Mouse (Mus musculus) adrenal gland, postnatal 14 days (tissue): ENCODE results near the gene Prdm2. TPM values are rescaled to one million over a fixed set of nuclear protein-coding genes. Genes with fewer than 3 reads are reported as not detected.
A peak's percentile ranks its signal among the peaks of the same experiment; 100 is the strongest.

Experiments
- DNase-seq: peaks from one replicate; pipeline ENCODE4 v3.0.0; 2021; ENCODE audit warnings: mixed read lengths
- long read RNA-seq, 2 experiments: library from polyadenylated mRNA; stranded (forward); transcript quantifications; one replicate each; pipeline ENCODE4 v2.0.0; 2021
- total RNA-seq: library from RNA; stranded (reverse); gene quantifications from 2 replicates; pipeline ENCODE4 v1.2.3, GENCODE M21; 2021

Prdm2 gene
- 25.8 and 27.6 TPM in 2 replicates for total RNA-seq
- long read RNA-seq, experiment 1, partial matches to known transcripts = 2 of 5 reads
- long read RNA-seq, experiment 1, other reads (novel, unspliced or antisense) = 3 of 5 reads
- long read RNA-seq, experiment 2, partial matches to known transcripts = 0 of 3 reads
- long read RNA-seq, experiment 2, other reads (novel, unspliced or antisense) = 3 of 3 reads

DNA sequence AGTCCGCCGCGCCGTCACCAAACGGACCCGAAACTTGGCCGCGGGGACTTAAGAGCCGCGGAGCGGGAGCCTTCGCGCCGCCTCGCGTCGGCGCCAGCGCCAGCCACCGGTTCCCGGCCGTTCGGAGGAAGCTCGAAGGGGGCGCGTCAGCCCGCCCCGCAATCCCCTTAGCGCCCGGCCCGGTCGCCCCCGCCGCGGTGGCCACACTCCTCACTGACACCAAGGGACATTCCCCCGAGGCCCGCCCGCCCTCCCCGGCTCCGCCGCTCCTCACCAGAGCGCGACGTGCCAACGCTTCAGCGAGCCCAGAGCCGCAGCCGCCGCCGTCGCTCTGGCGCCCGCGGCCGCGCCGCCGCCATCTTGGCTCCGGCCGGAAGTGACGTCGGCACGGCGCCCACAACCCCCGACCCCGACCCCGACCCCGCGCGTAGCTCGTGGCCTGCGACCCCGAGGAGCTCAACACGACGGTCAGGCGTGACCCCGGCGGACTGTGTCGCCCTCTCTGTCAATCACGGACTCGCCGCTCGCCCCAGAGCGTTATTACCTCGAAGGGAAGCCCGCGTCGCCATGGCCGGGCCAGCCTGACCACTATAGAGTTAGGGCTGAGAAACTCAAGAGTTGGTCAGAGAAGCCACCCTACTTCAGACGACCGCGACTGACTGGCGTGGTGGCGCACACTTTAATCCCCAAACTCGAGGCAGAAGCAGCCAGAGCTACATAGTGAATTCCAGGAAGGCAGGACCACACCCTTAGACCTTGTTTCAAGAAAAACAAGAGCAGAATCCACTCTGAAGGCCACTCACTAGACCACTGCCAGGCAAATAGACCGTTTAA, at the start of gene Prdm2:
Prdm2 (minus strand) TSS at position 655 of the 834 bp plus-strand sequence.
- peak; percentile 70 for DNase-seq

DNA sequence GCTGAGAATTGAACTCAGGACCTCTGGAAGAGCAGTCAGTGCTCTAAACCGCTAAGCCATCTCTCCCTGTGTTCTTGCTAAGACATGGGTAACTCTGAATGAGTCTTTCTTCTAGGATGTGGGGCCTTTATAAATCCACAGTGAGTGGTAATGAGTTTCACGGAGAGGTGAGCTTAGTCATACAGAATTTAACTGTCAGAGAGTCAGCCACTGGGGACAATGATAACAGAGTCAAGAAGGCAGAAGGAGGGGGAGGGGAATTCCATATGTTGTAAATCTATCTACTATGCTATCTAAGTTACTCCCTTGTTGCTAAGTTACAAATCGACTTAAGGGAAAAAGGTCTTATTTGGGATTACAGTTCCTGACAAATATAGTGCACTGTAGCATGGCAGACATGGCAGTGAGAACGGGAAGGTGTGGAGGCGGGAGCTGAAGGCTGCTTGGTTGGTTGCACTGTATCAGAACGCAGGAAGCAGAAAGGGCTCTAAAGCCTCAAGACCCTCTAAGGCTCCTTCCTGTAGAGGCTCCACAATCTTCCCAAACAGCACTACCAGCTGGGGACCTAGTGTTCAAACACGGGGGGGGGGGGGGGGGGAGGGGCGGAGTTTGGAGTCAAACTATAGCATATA, 47.0 kb upstream of the Prdm2 start:
- no peak for DNase-seq

DNA sequence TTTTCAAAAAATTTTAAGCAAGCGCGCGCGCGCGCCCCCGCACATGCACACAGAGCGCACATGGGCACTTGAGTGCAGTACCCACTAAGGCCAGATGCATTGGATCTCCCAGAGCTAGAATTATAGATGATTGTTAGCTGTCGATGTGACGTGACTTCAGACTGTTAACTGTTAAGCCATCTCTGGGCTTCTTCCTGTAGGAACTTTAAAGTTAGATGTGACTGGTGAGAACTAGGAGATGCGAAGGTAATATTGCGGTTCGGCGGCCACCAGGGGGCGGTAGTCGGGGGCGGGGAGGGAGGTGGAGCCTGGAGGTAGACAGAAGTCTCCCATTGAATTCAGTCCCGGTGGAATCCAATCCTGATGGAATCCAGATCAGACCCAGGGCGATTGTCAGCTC, 45.7 kb upstream of the Prdm2 start:
- peak; percentile 86 for DNase-seq

DNA sequence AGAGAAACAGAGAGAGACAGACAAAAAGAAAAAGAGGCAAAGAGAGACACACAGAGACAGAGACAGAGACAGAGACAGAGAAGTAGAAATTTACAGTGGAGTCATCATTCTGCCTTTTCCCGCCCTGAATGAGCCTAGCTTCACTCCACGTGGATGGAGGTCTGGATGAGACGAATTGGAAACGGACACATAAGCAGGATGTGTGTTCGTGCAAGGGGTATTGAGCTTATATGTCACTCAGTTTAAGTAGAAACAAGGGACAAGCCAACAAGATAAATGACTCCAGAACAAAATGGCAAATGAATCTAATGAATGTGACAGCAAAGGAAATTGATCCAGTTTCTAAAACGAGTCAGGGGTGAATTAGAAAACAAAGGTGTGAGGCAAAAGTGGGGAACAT, 45.2 kb upstream of the Prdm2 start:
- no peak for DNase-seq

DNA sequence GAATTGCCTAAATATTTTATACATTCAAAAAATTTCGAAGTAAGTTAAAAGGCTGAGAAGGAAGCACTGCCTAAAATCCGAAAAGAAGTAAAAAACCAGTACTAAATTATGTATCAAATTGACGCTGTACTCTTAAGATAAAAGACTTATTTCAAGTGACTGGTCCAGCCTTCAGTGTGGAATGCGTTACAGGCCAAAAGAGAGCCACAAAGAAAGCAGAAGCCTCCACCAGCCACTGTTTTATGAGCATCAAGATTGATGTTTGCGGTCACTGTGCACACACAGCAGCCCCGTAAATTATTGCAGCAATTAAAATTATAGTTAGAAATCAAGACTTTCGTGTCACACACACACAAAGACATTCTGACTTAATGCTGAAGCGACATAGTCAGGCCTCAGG, 42.7 kb upstream of the Prdm2 start:
- DNase-seq = no peak

DNA sequence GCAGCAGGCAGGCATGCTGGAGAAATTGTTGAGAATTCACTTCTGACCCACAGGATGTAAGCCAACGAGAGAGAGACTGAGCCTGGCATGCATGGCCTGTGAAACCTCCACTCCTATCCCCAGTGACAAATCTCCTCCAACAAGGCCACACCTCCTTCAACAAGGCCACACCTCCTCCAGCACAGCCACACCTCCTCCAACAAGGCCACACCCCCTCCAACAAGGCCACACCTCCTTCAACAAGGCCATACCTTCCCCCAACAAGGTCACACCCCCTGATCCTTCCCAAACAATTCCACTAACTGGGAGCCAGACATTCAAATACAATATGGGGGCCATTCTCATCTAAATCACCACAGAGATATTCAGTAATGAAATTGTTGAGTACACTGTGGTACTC, 40.6 kb upstream of the Prdm2 start:
- DNase-seq = no peak

DNA sequence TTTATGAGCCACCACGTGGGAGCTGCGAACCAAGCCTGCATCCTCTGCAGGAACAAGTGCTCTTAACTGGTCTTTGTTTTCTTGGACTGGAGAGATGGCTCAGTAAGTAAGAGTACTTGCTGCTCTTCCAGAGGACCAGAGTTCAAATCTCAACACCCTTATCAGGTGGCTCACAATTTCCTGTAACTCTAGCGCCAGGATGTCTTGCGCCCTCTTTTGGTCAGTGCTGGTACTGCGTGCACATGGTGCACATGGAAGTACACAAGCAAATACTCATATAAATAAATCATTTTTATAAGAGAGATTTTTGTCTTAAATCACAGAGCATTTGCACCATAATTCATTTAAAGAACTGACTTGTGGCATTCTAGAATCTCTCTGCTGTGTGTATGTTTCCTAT, 35.3 kb upstream of the Prdm2 start:
- peak; percentile 21 for DNase-seq

DNA sequence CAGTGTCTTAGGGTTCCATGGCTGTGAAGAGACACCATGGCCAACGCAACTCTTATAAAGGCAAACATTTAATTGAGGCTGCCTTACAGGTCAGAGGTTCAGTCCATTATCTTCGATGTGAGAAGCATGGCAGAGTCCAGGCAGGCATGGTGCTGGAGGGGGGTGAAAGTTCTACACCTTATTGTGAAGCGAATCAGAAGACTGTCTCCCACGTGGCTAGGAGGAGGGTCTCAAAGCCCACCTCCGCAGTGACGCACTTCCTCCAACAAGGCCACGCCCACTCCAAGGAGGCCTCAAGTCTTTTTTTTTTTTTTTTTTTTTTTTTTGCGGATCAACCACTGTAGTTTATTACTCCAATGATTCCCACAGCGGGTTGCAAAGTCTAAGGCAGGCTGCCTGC, 28.5 kb upstream of the Prdm2 start:
- no peak for DNase-seq

DNA sequence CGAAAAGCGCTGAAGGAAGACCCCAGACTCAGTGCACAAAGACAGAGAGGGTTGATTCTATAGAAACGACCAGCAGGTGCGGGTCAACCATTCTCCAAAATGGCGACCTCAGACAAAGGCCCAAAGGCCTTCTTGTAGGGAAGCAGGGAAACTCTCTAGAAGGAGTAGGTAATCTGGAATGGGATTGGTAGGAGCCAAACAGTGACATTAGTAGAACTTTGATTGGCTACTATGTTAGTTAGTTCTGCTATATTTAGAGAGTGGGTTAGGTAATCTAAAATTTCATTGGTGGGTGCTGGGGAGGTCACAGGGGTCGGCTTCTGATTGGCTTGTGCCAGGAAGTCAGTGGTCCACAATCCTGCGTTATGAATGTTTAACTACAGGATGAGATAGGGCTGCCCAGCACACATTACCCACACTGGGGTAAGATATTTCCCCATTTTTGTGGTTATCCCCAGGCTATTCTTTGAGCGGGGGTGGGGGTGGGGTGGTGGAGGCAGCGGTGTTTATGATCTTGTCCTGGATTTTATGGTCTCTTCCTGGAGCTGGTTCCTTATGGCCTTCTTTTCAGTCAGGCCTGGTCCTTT, 26.9 kb upstream of the Prdm2 start:
- DNase-seq = no peak

DNA sequence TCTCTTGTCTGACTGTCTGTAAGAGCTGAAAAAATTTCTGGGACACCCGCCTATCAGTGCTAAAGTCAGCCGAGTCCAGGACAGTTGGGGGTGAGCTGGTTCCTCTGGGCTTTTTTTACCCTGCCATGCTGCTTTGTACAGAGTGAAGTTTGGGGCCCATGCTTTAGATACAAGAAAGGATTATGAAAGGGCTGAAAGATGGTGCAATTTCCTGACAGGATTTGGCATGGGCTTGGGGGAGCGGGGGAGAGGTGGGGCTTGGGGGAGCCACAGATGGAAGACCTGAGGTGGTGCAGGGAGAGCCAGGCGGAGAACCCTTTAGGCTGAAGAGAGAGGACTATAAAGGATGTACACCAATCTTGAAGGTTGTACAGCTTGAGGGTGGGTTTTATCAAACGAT, 26.3 kb upstream of the Prdm2 start:
- no peak for DNase-seq

DNA sequence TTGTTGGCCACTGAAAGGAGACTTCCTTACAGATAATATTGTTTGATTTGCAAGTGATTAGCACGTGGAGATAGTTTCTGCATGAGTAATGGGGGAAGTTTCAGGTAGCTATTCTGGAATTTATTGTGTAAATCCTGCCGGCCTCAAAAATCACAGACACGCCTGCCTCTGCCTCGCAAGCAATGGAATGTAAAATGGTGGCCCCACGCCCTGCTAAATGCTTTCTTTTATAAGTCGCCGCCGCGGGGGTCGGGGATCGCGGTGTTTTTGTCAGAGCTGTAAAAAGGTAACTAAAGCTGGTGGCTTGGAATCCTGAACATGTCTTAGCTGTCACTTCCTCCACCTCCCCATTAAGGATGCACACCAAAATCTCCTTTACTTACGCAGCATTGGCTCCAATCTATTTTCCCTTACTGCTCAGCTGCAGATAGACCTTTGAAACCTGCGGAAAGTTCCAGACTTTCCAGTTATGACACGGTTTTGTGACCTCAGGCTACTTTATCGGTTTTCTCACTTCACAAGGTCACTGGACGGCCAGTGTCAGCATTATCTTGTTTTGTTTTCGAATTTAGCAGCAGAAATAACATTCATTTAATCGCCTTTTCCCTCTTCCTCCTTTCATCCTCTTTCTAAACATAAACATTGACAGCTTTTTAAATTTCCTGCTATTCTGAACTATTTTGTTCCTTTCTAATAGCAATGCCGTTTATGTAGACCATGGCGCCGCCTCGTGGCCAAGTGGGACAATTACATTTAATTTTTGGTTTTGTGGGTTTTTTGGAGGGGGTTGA, 25.6 kb upstream of the Prdm2 start:
- DNase-seq = peak; percentile 71

DNA sequence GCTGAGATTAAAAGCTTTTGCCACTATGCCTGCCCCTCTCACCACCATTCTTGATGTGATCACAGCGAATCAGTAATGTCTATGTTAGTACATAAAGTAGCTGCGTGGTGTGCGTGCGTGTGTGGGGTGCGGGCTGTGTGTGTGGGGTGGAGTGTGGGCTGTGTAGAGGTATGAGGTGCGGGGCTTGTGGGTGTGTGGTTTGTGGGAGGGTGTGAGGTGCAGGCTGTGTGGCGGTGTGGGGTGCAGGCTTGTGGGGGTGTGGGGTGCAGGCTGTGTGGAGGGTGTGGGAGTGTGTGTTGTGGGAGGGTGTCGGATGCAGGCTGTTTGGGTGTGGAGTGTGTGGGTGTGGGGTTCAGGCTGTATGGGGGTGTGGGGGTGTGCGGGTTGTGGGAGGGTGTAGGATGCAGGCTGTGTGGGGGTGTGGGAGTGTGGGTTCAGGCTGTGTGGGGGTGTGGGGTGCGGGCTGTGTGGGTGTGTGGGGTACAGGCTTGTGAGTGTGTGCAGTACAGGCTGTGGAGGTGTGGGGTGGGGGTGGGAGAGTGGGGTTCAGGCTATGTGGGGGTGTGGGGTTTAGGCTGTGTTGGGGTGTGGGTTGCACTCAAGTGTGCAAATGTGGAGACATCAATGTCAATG, 19.1 kb upstream of the Prdm2 start:
- DNase-seq = no peak

DNA sequence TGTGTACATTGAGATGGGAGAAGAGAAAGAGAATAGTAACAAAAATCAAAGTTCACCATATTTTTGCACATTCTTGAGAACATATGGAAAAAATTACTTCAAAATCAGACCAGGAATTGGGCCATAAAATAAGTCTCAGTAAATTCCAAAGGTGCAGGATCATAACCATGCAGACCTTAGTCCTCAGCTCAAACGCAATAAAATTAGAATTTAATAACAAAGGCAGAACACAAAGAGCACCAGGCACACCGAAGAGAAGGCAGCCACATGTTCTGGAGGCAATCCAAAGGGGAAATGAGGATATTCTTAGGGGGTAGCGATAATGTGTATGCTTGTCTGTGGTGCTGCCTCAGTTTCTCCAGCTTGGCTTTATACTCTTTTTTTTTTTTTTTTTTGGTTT, 18.3 kb upstream of the Prdm2 start:
- DNase-seq = no peak

DNA sequence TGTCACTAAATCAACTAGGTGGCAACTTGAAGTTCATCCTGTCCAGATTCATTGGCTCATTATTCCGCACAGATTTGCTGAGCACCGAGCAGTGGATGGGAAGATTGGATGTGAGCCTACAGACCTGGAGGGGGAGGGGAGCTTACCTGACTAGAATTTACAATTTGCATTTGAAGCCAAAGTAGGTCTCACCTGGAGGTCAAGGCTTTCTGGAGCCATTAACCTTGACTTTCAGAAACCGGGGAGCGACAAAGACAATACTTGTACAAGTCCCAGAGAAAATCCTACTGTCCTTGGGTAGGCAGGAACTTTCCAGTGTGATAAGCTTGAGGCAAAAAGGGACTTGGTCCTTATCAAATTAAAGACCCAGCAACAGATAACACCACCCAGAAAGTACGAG, 15.2 kb upstream of the Prdm2 start:
- no peak for DNase-seq

DNA sequence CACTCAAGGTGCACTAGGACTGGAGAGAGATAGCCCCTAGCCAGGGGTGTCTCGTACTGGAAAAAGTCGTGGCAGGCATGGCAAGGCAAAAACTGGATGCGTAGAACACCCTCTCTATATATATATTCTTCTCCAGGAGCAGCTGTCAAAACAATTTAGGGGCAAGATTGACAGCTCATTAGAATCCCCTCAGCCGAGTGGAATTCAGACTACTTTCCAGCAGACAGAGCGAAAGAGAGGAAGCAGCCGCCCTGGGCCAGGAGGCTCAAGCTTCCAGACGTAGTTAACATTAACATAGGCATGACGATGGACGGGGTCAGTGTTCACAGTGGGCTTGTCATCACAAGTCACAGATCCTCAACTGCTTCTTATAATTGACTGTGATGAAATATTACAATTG, 13.1 kb upstream of the Prdm2 start:
- no peak for DNase-seq

DNA sequence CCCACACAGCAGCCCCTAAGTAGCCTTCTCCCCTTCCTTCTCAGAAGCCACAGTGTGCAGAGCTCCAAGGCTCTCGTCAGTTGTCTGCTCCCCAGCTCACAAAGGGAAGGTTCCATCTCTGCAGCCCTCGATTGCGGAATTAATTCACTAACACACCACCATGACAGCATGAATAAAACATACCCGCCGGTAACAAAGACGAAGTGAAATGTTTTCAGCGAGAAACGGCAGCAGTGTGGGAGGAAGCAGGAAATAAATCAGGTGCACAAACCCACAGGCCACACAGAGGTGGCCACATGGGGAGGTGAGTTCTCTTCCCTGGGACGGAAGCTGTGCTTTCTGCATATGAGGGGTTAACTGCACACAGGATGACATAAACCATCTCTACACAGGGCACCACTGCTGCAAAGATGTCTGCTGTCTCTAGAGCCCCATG, 6.5 kb upstream of the Prdm2 start:
- no peak for DNase-seq

DNA sequence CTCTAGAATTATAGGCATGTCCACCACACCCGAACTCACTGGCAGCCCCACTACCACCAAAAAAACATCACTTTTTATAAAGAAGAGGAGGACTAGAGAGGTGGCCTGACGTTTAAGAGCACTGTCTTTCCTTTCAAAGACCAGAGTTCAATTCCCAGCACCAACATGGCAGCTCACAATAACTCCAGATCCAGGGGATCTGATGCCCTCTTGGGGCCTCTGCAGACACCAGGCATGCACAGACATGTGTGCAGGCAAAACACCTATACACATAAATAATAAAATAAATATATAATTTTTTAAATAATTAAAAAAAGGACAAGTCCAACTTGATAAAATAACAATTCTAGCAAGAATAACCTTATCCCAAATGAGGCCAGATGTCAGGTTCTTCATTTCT, 6.1 kb upstream of the Prdm2 start:
- no peak for DNase-seq

DNA sequence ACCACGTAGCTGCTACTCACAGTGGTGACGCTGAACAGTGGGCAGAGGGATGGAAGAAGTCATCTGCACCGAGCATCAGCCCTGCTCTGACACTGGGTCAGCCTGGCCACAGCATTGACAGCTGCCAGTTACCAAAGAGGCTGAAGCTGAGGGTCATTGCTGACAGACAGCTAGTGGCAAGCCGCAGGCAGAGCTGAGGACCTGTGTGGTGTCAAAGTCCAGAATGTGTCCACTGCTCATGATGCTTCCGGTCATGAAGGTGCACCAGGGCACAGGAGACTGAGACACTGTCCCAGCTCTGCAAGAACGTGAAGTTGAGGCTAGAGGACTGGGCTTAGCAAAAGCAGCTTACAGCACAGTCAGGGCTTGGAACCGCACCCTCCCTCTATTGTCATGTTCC, 4.4 kb upstream of the Prdm2 start:
- no peak for DNase-seq

DNA sequence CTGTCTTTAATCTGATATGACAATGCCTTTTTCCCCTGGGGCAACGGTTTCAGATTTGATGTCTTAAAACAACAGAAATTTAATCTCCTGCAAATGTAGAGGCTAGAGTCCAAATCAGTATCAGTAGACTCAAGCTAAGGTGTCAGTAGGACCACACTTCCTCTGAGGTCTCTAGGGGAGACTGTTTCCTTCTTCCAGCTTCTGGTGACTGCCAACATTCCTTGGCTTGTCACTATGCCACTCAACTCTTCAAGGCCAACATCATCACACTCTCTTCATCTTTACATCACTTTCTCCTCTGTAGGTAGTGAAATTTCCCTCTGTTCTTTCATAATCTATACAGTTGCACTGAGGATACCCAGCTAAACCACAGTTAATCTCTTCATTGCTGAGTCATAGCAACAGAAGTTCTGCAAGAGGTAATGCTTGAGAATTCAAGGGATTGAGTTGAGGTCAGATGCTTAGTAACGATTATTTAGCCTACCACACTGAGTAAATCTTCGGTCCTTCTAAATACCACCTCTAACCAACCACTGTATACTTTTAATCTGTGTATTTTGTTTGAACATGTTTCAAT, 1.5 kb upstream of the Prdm2 start:
- no peak for DNase-seq

DNA sequence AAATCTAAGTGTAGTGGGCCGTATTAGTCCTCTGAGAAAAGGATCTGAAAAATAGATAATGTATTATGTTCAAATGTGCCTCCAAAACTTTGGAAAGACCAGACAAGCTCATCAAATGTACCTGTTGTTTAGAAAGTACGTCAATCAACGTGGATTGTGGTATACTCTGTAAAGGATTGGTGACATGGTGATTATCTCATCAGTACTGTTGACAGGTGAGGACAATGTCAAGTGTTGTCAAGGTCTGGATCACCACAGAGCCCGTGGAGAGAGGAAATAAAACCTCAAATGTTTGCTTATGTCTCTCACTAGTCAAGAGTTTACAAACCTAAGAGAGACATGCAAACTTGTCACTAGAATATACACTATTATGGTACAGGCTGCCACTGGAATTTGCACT, 776 bp upstream of the Prdm2 start:
- no peak for DNase-seq

DNA sequence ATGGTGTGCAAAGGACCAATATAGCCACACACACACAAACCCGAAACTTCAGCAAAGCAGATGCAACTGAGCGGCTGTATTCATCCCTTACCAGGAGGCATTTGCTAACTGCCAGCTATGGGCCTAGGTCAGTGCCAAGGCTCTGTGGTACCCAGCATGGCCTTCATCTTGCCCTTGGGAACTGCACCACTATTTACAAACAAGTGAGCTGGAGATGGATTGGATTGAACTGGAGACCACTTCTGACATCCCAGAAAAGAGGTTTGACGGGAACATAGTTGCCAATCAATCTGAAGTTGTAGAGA, 332 bp upstream of the Prdm2 start:
- DNase-seq = no peak
